Mouse (Mus musculus) left cerebral cortex, adult 18-20 months (tissue): ENCODE results near the gene Rbfox3. TPM values are rescaled to one million over a fixed set of nuclear protein-coding genes. Genes with fewer than 3 reads are reported as not detected.

Experiments used
- DNase-seq, 2 experiments: peaks; one replicate each; pipeline ENCODE4 v3.0.0; 2021 to 2022; ENCODE audit warnings: low spot score in 2 of 2, mixed read lengths in 1 of 2
- total RNA-seq, 2 experiments: library from RNA; stranded (reverse); gene quantifications; 2 replicates each; pipeline ENCODE4 v1.2.3; 2021

Rbfox3 gene
- total RNA-seq, 2 experiments from 2014 or later = 301 to 331 TPM

DNA sequence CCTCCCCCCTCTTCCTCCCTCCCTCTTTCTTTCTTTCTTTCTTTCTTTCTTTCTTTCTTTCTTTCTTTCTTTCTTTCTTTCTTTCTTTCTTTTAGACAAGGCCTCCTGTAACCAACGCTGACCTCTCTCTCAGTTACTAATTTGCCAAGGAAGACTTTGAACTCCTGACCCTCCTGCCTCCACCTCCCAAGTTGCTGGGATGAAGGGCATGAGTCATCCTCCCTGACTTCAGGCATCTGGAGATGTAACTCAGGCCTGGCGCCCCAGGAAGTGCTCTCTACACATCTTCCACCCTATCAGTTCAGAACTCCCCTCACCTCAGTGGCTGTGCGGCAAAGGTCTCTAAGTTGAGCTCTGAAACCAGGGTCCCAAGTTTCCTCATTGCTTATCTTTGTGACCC, 143.0 kb downstream of the Rbfox3 start:
- DNase-seq = no peak

DNA sequence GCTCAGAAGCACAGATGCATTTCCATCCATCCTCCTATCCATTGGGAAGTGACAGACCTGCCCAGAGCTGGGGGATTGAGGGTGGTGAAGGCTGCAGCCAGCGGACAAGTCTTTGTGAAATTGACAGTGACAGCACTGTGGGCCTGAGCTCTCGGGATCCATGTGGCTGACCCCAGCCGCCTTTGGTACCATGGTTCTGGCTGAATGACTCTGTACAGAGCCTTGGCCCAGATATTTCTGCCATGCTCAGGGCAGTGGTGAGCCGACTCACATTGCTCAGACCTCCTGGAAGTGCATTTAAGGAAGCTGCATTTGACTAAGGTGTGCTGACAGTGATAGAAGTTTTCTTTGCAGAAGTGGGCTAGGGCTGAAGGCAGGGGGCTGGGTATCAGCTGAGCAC, 144.0 kb downstream of the Rbfox3 start:
- no peak for DNase-seq

DNA sequence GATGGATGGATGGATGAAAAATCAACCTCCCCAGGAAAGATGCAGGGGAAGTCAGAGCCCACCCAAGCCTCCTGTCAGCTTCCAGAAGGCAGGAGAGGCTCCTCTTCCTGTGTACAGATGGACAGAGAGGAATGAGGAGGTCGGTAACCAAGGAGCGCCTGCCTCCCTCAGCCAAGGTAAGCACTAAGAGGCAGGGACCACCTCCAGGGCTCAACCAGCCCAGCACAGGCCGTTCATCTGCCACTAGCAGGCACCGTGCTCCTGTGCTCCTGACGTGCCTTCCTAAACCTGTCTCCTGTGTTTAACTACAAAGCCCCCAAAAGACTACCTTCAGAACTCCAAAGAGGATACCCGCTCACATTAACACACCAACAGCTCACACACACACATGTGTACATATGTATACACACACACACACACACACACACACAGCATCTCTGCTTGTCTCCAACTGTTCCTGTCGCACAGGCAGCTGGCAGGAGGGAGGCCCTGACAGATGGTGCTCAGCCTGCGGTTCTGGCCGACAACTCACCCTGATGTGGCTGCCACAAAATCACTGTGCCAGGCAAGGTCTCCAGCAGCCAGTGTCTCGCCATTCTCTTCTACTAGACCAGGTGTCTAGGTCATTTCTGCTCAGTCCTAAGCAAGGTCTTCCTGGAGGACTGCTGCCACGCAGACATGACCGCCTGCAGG, 151.0 kb downstream of the Rbfox3 start:
- peak in 1 of 2 experiments; percentile 55 for DNase-seq

DNA sequence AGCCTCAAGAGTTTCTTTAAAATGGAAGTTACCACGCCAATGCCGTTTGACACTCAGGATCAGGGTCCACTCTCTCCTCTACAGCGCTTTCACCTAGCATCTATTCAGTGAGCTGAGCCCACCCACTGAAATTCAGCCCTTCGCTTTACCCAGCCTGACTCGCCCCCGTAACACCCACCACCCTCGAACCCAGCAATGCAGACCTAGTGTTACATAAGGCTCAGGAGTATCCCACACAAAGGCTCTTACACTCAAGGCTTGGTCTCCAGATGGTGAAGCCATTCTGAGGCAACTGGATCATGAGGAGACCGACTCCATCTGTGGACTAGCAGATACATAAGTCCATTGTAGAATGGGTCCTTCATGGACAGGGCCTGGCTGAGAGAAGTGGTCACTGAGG, 152.2 kb downstream of the Rbfox3 start:
- peak; percentile 71 to 88 for DNase-seq

DNA sequence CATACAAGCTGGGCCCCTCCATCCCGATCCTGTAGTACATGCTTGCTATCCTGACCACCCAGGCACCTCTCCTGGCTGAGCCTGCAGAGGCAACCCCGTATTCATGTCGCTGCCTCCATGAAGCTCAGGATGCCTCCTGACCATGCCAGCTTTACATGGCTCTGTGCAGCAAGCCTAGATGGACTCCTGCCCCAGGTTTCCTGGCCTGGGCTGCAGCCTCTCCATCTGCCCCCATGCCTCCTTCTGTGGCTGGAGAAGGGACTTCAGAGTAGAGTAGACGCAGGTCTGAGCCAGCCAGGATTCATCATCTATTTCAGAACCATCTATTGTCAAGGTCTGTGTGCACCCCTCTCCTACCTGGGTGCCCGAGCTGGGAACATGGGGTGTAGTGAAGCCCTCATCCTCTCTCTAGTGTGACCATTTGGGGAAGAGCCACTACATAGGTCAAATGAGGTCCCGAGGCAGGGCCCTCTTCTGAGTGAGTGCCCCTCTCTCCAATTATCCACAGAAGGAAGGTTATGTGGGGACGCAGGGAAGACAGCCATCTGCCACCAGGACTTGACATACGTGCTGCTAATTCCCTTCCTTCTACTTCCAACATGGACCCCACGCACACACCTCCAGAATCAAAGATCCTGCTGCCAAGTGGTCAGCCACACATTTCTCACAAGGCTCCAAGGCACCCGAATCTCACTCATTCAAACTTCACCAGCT, 153.0 kb downstream of the Rbfox3 start:
- no peak for DNase-seq

DNA sequence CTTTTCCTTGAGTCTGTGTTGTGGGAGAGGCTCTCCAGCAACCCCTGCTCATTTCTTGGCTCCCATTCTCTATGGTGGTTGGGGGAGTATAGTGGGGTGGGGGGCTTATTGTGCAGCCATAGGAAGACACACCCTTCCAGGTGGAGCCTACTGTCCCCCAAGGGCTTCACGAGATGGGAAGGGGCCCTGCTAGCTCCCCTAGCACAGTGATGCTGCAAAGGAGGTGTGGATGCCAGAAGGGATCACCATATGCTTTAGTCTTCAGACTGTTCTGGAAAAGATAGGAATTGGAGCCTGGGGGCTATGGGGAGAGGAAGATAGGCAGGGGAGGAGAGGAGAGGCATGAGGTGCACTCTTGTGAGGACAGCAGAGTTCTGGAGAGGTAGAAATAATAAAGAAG, 153.9 kb downstream of the Rbfox3 start:
- DNase-seq = no peak

DNA sequence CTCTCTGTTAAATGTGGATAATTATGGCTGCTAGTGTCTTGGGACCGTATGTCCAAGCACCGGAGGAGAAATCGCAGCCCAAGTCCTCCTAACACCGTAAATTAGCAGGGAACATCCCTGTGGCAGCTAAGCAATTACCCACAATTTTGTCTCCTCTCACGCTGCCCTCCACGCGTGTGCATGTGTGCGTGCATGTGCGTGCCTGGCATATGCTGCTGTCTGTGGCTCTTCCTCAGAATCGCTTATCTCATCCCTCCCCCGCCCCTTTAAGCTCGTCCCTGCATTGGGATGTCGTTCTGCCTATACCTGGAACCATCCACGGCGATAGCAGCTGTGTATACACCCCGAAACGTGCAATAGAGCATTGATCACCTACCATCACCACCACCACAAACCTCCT, 156.4 kb downstream of the Rbfox3 start:
- no peak for DNase-seq

DNA sequence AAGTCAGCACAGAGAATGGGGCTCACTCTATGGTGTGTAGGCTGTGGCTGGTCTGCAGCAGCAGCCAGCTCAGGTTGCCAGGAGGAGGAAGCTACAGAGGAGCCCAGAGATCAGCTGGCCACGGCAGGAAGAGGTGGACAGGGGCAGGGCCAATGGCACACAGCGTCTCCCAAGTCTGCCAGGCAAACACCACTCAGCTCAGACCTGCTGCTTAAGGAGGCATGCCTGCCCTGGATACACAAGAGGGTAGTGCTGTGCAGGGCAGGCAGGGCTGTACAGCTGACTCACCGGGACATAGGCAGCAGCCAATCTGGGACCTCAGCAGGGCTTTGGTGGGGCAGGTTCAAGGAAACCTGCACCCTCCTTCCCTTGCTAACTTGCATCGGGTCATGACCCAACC, 156.9 kb downstream of the Rbfox3 start:
- no peak for DNase-seq

DNA sequence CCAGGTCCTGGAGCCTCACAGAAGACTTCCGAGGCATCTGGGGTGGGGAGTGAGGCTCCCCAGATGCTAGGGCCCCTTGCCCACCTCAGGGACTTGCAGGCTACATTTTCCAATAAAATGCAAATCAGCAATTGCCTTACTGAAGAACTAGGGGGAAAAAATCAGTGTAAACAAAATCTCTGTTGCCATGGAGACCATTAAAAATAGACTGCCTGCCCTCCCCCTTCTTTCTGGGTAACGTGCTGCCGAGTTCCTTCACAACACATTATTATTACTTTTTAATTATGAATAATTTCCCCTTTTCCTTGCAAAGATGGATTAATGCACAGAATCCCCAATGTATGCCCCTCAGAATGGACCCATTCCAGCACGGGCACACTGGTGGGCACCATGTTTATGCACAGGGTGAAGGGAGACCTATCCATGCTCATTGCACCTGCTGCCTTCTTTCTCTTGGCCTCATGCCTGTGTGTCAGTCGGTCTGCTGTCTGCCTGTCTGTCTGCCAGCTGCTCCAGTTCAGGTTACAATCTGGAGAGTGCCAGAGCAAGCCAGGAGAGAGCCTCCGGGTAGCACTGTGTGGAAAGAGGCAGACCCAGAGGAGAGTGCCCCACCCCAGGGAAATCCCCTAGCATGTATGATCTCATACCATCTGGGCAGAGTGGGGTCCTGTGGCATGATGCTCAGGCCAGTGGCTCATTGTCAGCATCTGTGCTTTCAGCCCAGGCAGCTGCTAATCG, 159.3 kb downstream of the Rbfox3 start:
- no peak for DNase-seq

DNA sequence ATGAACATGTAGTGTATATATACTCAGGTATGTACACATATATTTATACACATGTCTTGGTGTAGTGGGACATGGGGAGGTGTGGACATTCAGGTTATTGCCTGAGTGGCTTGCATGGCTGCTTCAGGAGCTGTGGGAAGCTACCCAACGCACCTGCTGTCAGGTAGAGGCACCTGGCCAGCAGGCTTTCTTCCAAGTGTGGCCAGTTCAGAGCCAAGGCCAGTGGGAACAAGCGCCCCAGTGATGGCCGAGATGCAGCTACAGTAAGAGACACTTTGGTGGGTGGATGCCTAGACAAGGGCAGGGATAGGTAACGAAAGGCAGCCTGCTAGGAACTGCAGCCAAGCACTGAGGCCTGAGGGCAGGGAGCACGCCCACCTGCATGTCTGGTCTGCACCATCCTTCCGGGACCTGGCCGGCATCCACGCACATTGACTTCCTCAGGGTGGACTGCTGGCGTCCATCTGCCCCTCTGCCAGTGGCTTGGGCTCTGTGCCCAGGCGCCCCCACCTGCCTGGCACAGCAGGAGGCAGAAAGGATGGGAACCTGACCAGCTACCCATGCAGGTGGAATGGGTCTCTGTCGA, 160.6 kb downstream of the Rbfox3 start:
- no peak for DNase-seq

DNA sequence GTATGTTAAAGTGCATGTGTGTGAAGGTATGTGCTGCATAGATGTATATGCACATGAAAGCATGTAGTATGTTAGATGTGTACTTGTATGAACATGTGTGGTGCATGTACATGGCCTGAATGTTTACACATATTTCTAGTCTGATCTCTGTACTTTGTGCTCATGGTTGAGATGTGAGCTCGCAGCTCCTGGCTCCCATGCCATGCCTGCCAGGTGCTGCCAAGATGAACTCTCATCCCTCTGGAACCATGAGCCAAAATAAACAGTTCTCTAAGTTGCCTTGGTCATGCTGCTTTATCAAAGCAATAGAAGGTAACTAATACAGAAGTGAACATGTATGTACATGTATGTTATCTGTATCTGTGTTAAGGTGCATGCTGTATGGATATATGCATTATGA, 161.9 kb downstream of the Rbfox3 start:
- DNase-seq = no peak

DNA sequence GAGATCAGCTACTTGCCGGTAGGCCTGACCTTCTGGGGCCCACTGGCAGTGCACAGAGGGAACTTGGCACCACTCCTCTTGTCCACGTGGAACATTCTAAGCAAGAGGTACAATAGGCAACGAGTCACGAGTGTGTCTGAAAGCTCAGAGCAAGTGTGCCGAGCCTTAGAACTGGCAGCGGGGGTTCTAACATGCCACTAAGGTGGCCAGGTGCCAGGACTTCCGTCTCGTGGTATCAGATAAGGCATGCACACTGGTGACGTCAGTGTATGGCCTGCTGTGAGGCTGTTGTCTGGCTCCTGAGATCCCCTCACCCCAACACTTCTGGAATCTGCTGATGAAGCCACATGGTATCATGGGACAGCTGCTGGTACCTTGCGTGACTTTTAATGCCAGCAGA, 162.8 kb downstream of the Rbfox3 start:
- DNase-seq = no peak

DNA sequence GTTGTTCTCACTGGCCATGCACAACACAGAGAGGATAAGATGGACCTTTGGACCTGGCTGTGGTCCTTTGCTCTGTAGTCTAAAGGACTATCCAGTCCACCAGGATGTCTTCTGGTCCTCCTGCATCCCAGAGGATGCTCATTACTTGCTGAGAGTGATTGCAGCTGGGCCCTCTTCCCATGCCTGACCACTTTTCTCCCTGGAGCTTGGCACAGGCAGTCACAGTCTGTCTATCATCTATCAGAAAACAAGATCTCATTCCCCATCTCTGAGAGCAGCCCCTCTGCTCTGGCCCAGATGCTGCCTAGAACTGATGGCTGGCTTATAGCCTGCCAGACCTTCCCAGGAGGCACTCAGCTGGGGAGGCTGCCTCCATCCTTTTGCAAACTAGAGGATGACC, 166.1 kb downstream of the Rbfox3 start:
- DNase-seq = no peak

DNA sequence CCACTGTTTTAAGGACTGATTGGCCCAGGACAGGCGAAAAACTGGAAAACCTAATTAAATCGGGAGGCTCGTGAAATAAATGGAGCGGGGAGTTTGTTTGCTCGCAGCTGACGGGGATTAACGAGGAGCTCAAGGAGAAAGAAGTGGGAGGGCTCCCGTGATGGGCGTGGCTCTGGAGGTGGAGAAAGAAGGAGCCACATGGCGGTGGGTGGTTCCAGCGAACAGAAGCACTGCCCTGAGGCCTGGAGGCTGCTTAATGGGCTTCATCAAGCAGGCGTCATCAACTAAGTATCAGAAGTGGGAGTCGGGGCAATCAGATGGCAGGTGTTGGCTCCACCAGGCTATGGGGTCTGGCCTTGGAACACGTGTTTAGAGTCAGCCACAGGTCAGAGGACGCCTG, 166.6 kb downstream of the Rbfox3 start:
- peak in 1 of 2 experiments; percentile 60 for DNase-seq

DNA sequence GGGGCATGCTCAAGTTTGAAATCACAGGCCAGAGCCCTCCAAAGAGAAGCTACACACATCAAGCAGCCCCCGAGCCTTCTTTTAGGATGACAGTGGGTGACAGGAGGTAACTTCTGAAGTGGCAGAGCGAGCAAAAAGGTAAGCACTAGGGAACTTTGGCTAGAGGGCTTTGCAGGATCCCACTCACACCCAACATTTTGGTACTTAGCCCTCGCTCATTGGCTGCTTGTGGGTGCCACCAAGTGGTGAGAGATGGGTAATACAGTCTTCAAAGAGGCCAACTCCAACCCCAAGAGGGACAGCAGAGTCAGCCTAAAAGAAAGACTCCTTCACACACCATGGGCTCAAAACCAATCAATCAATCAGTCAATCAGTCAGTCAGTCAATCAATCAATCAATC, 168.6 kb downstream of the Rbfox3 start:
- DNase-seq = peak in 1 of 2 experiments; percentile 58

DNA sequence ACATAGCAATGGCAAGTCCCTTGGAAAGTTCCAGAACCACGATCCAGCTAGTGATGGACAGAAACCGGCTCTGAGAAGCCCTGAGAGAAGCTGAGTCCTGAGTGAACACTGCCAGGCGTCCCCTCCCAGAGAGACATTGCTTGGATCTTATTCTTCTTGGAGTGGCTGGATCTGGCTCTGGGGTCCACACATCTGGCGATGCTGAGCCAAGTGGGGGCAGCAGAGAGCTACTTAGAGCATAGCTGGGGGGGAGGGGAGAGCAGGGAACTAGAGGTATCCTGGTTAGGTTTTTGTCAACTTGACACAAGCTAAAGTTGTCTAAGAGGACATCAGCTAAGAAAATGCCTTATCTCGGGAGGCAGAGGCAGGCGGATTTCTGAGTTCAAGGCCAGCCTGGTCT, 170.1 kb downstream of the Rbfox3 start:
- DNase-seq = peak in 1 of 2 experiments; percentile 57

DNA sequence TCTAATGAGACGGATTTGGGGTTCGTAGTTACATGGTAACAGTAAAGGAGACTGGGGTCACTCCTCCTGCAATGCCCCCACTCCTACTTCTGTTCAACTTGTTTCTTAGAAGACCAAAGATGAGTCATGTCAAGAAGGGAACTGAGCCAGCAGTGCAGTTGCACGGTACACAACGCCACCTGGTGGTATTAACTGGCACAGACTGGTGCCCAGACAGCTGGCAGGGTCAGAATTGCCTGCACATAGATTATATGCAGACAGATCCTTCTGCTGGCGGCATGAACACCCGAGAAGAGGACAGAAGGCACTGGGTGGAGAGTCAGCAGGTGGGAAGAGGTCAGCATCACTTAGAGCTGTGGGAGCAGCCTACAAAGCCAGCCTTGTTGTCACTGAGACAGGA, 171.4 kb downstream of the Rbfox3 start:
- peak; percentile 73 to 76 for DNase-seq

DNA sequence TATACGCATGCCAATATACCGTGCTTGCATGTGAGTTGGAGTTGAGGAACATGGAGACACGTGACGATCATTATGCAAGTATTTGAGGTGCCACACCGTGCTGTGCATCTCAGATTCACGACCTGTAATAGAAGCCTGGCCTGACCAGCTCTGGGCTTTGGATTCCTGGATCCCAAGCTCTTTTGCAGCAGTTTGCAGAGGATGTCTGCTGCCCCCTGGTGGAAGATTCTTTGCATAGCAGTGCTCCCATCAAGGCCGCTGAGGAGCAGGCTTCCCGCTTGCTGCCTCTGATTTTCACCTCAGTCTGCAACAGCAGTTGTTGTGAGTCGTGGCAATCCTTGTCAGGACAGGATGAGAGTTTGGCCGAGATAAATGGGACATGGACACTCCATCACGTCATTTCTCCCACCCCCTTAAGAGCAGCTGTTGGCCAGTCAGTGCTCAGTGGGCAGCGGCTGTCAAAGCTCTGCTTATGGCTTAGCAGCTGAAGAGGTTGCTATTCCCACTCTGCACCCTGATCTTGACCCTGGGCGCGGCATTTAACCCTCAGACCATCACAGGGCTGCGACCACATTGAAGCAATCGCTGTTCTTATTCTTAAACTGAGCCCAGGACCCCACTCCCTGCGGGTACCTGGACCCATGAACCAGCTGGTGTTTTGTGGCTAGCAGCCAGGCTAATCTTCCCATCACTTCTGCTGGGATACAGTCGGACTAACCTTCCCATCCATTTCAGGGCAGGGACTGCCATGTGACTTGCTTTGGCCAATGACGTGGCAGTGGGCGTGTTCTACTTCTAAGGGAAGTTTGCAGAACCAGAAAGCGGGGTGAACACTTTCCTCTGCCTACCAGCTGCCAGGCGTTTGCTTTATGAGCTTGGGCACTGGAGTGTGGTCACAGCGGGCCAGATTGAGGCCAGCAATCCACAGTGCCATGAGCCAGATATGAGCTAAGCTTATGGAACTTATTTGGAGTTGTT, 172.3 kb downstream of the Rbfox3 start:
- DNase-seq = peak; percentile 90 to 91

DNA sequence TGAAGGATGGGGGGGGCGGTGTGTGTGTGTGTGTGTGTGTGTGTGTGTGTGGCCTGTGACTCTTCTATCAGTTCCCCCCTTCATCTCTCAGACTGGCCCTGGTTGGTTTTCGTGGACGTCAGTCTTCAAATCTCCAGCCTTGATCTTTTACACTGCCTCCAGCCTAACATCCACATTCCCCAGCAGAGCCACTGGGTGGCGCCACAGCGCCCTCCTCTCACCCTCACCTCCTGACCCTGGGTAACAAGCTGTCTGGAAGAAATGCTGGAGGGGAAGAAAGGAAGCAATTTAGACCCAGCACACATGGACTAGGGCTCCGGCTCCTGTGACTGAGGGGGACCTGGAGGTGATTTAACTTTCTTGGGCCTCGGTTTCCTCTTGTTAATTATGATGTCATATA, 173.1 kb downstream of the Rbfox3 start:
- no peak for DNase-seq

DNA sequence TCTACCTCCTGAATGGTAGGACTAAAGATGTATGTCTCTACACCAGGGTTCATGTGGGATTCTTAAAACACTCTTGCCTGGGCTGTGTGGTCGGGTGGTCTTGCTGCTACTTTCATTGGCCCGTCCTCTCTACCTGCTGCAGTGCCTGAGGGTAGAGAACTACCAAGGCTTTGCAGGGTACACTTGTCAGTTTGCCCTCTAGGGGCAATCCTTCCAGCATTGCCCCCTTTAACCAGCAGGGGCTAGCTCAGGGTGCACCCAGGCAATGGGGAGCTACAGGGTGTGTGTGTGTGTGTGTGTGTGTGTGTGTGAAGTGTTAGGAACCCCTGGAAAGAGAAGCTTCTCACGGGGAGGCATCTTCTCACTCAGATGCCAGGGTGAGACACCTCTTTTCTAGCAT, 173.6 kb downstream of the Rbfox3 start:
- no peak for DNase-seq

DNA sequence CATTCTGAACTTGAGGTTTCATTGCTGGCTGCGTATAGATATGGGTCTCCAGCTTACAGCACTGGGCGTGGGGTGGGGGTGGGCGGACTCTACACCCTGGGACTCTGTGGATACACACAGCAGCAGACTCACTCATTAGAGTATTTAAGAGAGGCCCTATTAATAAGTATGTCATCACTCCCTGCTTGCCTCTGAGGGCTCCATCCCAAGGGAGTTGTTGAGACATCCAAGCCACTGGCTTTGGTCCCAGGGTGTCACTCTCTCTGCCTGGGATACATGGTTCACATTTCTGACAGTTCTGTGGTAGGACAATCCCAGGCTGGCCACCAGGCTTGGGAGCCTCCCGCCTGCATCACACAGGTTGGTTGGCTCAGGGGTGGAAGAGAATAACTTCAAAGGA, 174.4 kb downstream of the Rbfox3 start:
- no peak for DNase-seq
